ENCODE assay signal across 8 mouse cellular contexts in the genomic region with DNA sequence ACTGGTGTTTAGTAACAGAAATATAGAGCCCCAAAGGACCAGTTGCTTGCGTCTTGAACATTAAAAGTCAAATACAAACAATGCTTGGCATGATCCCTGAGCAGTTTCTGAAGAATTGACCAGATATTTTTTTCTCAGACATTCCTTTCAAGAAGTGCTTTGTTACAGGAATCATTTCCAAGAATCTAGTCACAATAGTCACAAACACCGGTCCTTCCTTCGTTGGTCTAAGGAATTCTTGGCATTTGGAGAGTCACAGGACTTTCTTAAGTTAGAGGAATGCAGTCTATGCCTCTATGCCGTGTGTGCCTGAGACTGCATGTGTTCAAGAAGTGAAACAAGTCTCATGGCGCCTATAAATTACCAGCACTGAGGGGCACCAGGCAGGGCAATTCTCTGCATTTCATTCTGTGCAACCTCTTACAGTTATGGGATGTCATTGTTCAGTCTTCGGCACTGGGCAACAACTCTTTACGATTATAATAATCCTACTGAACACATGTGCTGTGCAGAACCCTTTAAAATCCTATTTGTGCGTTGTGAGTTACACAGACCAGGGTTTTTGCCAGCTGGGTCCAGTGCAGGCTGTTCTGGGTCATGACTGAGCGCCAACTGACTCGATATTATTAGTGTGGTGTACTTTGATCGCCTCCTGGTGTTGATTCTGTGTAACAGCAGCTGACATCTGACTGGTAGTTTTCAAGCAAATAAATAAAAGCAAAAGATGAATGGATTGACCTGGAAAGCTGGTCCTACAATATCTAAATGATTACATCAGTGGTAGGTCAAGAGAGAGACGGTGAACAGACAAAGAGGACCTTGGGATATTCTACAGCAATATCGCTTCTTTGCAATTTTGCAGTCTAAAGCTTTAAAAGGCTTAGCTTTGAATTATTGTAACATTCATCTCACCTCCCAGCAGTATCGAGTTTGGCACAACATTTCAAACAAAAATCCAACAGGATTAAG.
DNase-seq lines count a peak whose midpoint lies in the region; ATAC-seq and TF ChIP-seq lines count a peak whose summit lies in the region.

No protein-coding gene starts in this region.

- ATAC-seq in forebrain, embryonic 14.5 days, result peak; percentile 87
- no peak for ATAC-seq in liver, embryonic 14.5 days (ENCODE audit: insufficient read depth)

- H3K36me3 ChIP-seq in forebrain, embryonic 14.5 days (ENCODE audit: control insufficient read depth, insufficient read depth, low read length), result no peaks in the 10 kb centered on the region
- no peaks in the 10 kb centered on the region for H3K36me3 ChIP-seq in liver, embryonic 14.5 days (replicated peaks; ENCODE audit: control insufficient read depth, insufficient read depth, low read depth)

- DNase-seq in ES-CJ7 (ENCODE audit: low read depth, low spot score), result peak; percentile 64
- peak; percentile 48 for DNase-seq in cerebellum, adult 11 months
- DNase-seq in forebrain, embryonic 14.5 days (ENCODE audit: low spot score), result peak; percentile 71
- peak; percentile 84 to 89 for DNase-seq in heart, postnatal 10 days
- DNase-seq in kidney, postnatal 25 days, result peak; percentile 87 to 91
- no peak for DNase-seq in liver, embryonic 14.5 days (ENCODE audit: low read depth in 3 of 3, low spot score in 3 of 3)
- DNase-seq in ovary, adult 18-20 months (ENCODE audit: low spot score), result peak; percentile 49
- peak; percentile 55 for DNase-seq in yolk sac, embryonic 10.5 days (ENCODE audit: low spot score)

- no peaks in the 10 kb centered on the region for H3K4me1 ChIP-seq in forebrain, embryonic 14.5 days (ENCODE audit: control insufficient read depth, insufficient read depth, low read length)
- H3K4me1 ChIP-seq in liver, embryonic 14.5 days (replicated peaks; ENCODE audit: control insufficient read depth in 2 of 2, insufficient read depth in 2 of 2, low read length in 1 of 2), result no peaks in the 10 kb centered on the region

- WGBS in forebrain, embryonic 14.5 days, result 49% methylated on average over 14 of the region's 14 CpGs
- WGBS in liver, embryonic 14.5 days (ENCODE audit: insufficient replicate concordance), result 32% methylated on average over 14 of the region's 14 CpGs

- no peak overlapping the region for H3K9ac ChIP-seq in forebrain, embryonic 14.5 days (ENCODE audit: low read length)
- H3K9ac ChIP-seq in liver, embryonic 14.5 days (replicated peaks), result no peak overlapping the region

- H3K27ac ChIP-seq in forebrain, embryonic 14.5 days (ENCODE audit: low read depth, low read length), result no peak overlapping the region
- H3K27ac ChIP-seq in liver, embryonic 14.5 days, result no peak overlapping the region

- peak overlapping the region; percentile 9; the same call in 1 of the 2 replicates for H3K4me2 ChIP-seq in forebrain, embryonic 14.5 days (ENCODE audit: low read length)
- H3K4me2 ChIP-seq in liver, embryonic 14.5 days (ENCODE audit: low read depth), result no peak overlapping the region

- peak; percentile 63 for TF ChIP-seq CTCF in liver, embryonic 14.5 days (IDR thresholded peaks at IDR 0.05; ENCODE audit: low read depth)

- no peaks in the 10 kb centered on the region for H3K27me3 ChIP-seq in forebrain, embryonic 14.5 days (replicated peaks; ENCODE audit: control insufficient read depth, insufficient read depth, low read length)
- H3K27me3 ChIP-seq in liver, embryonic 14.5 days (ENCODE audit: control insufficient read depth, insufficient read depth, low read length), result no peaks in the 10 kb centered on the region

- H3K9me3 ChIP-seq in forebrain, embryonic 14.5 days (replicated peaks; ENCODE audit: control insufficient read depth, low read length), result no peaks in the 10 kb centered on the region
- H3K9me3 ChIP-seq in liver, embryonic 14.5 days (ENCODE audit: control insufficient read depth, low read length), result no peaks in the 10 kb centered on the region

- H3K4me3 ChIP-seq in forebrain, embryonic 14.5 days (ENCODE audit: low read depth, low read length), result no peak overlapping the region
- no peak overlapping the region for H3K4me3 ChIP-seq in liver, embryonic 14.5 days (ENCODE audit: insufficient read depth in 1 of 2, low read depth in 2 of 2, low read length in 2 of 2)

- intact Hi-C loops in heart, postnatal 10 days (cut with DNase I), result loop anchor here (5.0 kb wide), 1 partner anchor 501 kb away; the partner anchor contains the start of gene Pdgfd

- TF ChIP-seq EP300 in liver, embryonic 14.5 days (IDR thresholded peaks at IDR 0.05; ENCODE audit: low read depth), result no peak

Comparison
In these comparisons a context has a peak if more than half of its experiments do, and no peak if none do; other contexts are left out.
1. DNase-seq: peak in ES-CJ7 (single experiment), cerebellum, adult 11 months (single experiment), forebrain, embryonic 14.5 days (single experiment), heart, postnatal 10 days (2 of 2), kidney, postnatal 25 days (2 of 2), ovary, adult 18-20 months (single experiment) and yolk sac, embryonic 10.5 days (single experiment); none in liver, embryonic 14.5 days (0 of 3).